Mouse (Mus musculus) ES-E14 (cell line): ENCODE data around the gene Car9. TPM values are rescaled to one million over a fixed set of nuclear protein-coding genes. Genes with fewer than 3 reads are reported as not detected.
"Not testable (repeated sequence)": the region's sequence is repeated elsewhere in the genome, so short reads cannot be mapped to it uniquely, and the experiment has no call there.

Source experiments
- DNase-seq: peaks from one replicate; pipeline ENCODE4 v3.0.0-alpha.2; 2013; ENCODE audit warnings: low read depth, low spot score
- H3K27ac ChIP-seq: 2 replicates; pipeline ENCODE4 v1.5.1; 2012; ENCODE audit warnings: low read depth, mild to moderate bottlenecking, low read length, moderate library complexity, mixed read lengths; ENCODE audit not compliant: poor library complexity, insufficient read depth, severe bottlenecking
- H3K36me3 ChIP-seq: 2 replicates; pipeline ENCODE4 v1.6.1; 2012; ENCODE audit warnings: mild to moderate bottlenecking, low read length, moderate library complexity, mixed read lengths; ENCODE audit not compliant: control insufficient read depth, poor library complexity, insufficient read depth, severe bottlenecking
- H3K4me1 ChIP-seq, 2 experiments: fragments of 150-350 bp in 1 of 2; sonication (generic) in 1 of 2; 2 replicates each; pipeline ENCODE4 v1.6.1; 2012; ENCODE audit warnings: low read length in 2 of 2, mild to moderate bottlenecking in 1 of 2, mixed read lengths in 1 of 2; ENCODE audit not compliant: control insufficient read depth in 2 of 2, insufficient read depth in 2 of 2, poor library complexity in 1 of 2
- H3K4me3 ChIP-seq, 2 experiments: fragments of 150-350 bp in 1 of 2; sonication (generic) in 1 of 2; 2 replicates each; pipeline ENCODE4 v1.5.1; 2012; ENCODE audit warnings: low read length in 2 of 2, low read depth in 1 of 2, mild to moderate bottlenecking in 1 of 2, mixed read lengths in 1 of 2; ENCODE audit not compliant: insufficient read depth in 1 of 2, poor library complexity in 1 of 2, severe bottlenecking in 1 of 2
- H3K9ac ChIP-seq: 2 replicates; pipeline ENCODE4 v1.6.1; 2012; ENCODE audit warnings: low read depth, mild to moderate bottlenecking, low read length, mixed read lengths; ENCODE audit not compliant: poor library complexity, insufficient read depth, severe bottlenecking
- H3K9me3 ChIP-seq: fragments of 150-350 bp; sonication (generic); 2 replicates; pipeline ENCODE4 v1.6.1; 2012; ENCODE audit warnings: low read depth, mild to moderate bottlenecking, low read length; ENCODE audit not compliant: control insufficient read depth, insufficient read depth
- CHD2 ChIP-seq: IDR thresholded peaks from 2 replicates; pipeline ENCODE4 v1.6.1; 2014; ENCODE audit warnings: mild to moderate bottlenecking, low read depth, low read length, inconsistent platforms
- HCFC1 ChIP-seq: IDR thresholded peaks from 2 replicates; pipeline ENCODE4 v1.6.1; 2012; ENCODE audit warnings: low read length, inconsistent platforms, borderline replicate concordance; ENCODE audit not compliant: insufficient read depth
- MAFK ChIP-seq: IDR thresholded peaks from 2 replicates; pipeline ENCODE4 v1.6.1; 2014; ENCODE audit warnings: mild to moderate bottlenecking, low read depth, low read length, inconsistent platforms; ENCODE audit not compliant: insufficient read depth
- ZC3H11A ChIP-seq: IDR thresholded peaks from 2 replicates; pipeline ENCODE4 v1.6.1; 2012; ENCODE audit warnings: low read depth, mild to moderate bottlenecking, inconsistent platforms, low read length, borderline replicate concordance
- ZNF384 ChIP-seq: IDR thresholded peaks from 2 replicates; pipeline ENCODE4 v1.6.1; 2012; ENCODE audit warnings: low read depth, low read length, inconsistent platforms
- in situ Hi-C, 2 experiments: fragments of 600-800 bp; cut with MboI; formaldehyde crosslinking; loops; one replicate each; pipeline ENCODE4 v1.15.1; 2025; ENCODE audit warnings: low sequenced_read_pairs in 2 of 2, inconsistent platforms in 1 of 2; ENCODE audit not compliant: unreplicated experiment in 2 of 2
- total RNA-seq: library from RNA; depleted of rRNA; stranded (reverse); fragments of 300-350 nt; gene quantifications from 2 replicates; pipeline ENCODE4 v1.2.3, GENCODE M21; 2012

Car9 gene
- total RNA-seq, 1 experiment: 0.71 TPM

- Histone ChIP-seq H3K9me3 (no peaks in the 10 kb centered on the region), H3K36me3 (no peaks in the 10 kb centered on the region), H3K9ac (no peak within 1 kb of the TSS), H3K4me1 (peaks cover 0 to 3% of the 10 kb centered on the region in 2 experiments; a peak in 2 of 4 replicates), H3K4me3 (no peak within 1 kb of the TSS), H3K27ac (no peak within 1 kb of the TSS)
- TF ChIP-seq MAFK (no peak), CHD2 (no peak), HCFC1 (no peak), ZNF384 (no peak), ZC3H11A (no peak)
- in situ Hi-C loops: no loop called here
- DNase-seq: no peak
These were observed 23.2 kb upstream of the Car9 start, which contains the start of gene Sit1 for GRCm38 (mm10) chr4:43483535-43484091. Gene Sit1 (minus strand): TSS chr4:43483734.

- DNase-seq, H3K9ac ChIP-seq, H3K27ac ChIP-seq, H3K4me1 ChIP-seq, H3K4me3 ChIP-seq, H3K36me3 ChIP-seq, H3K9me3 ChIP-seq: not testable (repeated sequence)
- in situ Hi-C loops: loop anchor here in 1 of 2 experiments (5.0 kb wide), 1 partner anchor 53 kb away; no protein-coding TSS in a partner anchor
These were observed 21.1 kb upstream of the Car9 start for GRCm38 (mm10) chr4:43485666-43486065.

- no peak for DNase-seq
- Histone ChIP-seq H3K9ac (no peak overlapping the region), H3K9me3 (no peaks in the 10 kb centered on the region), H3K4me1 (peaks cover 0 to 2% of the 10 kb centered on the region in 2 experiments; a peak in 1 of 4 replicates), H3K36me3 (no peaks in the 10 kb centered on the region), H3K27ac (no peak overlapping the region), H3K4me3 (no peak overlapping the region)
- TF ChIP-seq ZNF384: no peak
- no peak for TF ChIP-seq ZC3H11A
- no peak for TF ChIP-seq CHD2
- TF ChIP-seq HCFC1: no peak
- TF ChIP-seq MAFK: no peak
- in situ Hi-C loops: loop anchor here in 1 of 2 experiments (5.0 kb wide), 1 partner anchor 57 kb away; no protein-coding TSS in a partner anchor
These were observed 17.2 kb upstream of the Car9 start for GRCm38 (mm10) chr4:43489611-43490010.

GRCm38 (mm10) chr4:43490801-43491200 lies 16.0 kb upstream of the Car9 start:
- in situ Hi-C loops: no loop called here
- Histone ChIP-seq H3K9ac (no peak overlapping the region), H3K27ac (no peak overlapping the region), H3K4me1 (peaks cover 0 to 2% of the 10 kb centered on the region in 2 experiments; a peak in 1 of 4 replicates), H3K4me3 (no peak overlapping the region), H3K9me3 (no peaks in the 10 kb centered on the region), H3K36me3 (0 out of 2 replicates have a peak, but pooled peaks cover 2% of the 10 kb centered on the region)
- no peak for DNase-seq
- TF ChIP-seq ZNF384 (no peak), MAFK (no peak), CHD2 (no peak), ZC3H11A (no peak), HCFC1 (no peak)
